Mouse (Mus musculus) erythroblast, adult 5-6 weeks (primary cell): Measurements from ENCODE around the gene Hcar2. TPM values are rescaled to one million over a fixed set of nuclear protein-coding genes. Genes with fewer than 3 reads are reported as not detected.

Experiments used
- ATAC-seq: replicated peaks from 2 replicates; pipeline ENCODE4 v1.8.0; 2016; ENCODE audit warnings: moderate number of reproducible peaks, mild to moderate bottlenecking, moderate TSS enrichment, inconsistent platforms; ENCODE audit not compliant: poor library complexity, low FRiP score, severe bottlenecking
- total RNA-seq, 2 experiments: library from RNA; stranded (forward) in 1 of 2; stranded (reverse) in 1 of 2; fragments of 150-400 nt in 1 of 2; fragments of 200-764, 138-1000 nt in 1 of 2; gene quantifications; 2 replicates each; pipeline versions ENCODE4 v1.2.3 to v1.2.4; 2015 to 2017; ENCODE audit warnings: low replicate concordance in 2 of 2

Hcar2 gene
- total RNA-seq, 2 experiments from 2014 or later, result 1.5 to 3.3 TPM

DNA sequence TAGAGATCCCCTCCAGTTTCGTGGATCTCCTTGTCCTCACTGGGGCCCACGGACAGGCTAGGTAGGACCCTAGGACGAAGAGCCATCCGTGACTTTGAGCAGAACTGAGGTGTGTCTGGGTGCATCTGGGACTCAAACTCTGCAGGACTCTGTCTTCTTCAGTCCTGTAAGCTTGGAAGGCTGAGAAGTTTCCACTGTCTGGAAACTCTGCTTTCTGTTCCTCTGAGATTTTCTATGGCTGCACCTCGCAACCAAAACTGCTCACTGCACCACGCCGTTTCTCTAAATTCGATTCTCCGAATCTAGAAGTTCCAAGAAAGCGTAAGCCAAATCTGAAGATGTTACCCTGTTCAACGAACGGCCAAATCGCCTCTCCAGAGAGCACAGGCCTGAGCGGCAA, 1.4 kb downstream of the Hcar2 start:
- no peak for ATAC-seq

DNA sequence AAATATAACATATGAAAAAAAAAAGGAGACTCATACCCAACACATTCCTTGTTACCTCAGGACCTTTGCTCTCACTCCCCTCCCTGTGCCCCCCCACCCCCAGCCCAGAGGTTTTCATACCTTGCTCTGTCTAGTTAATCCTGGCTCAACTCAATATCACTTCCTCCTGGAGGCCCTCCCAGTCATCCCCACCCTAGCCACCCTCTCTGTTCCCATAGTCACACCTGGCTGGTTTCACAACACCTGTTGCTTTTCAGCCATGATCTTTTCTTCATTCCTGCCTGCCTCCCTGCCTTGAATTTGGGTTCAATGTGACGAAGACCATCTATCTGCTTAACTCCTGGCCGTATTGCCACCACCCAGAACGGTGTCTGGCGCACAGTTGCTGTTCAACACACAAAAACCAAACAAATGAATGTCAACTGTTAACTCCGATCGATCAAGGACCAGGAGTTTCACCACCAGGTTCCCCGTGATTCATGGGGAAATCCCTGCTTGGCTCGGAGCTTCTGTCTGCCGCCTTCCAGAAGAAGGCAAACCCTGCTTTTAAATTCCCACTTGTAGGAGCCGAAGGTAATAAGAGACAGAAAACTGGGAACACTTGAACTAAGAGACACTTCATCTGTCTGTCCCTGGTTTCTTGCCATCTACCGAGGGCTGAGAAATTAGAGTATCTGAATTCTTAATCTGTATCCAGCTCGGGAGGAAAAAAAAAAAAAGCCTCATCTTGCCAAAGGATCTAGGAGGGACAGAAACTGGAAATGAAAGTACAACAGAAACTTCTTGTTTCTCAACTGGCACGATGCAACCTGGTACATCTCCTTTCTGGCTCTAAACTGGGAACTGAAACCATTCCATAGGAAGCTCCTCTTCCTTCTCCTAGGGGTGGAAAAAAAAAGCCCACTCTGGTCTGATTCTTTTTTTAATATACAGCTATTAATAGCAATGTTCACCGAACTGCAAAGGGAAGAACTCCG, 2.6 kb downstream of the Hcar2 start:
- no peak for ATAC-seq

DNA sequence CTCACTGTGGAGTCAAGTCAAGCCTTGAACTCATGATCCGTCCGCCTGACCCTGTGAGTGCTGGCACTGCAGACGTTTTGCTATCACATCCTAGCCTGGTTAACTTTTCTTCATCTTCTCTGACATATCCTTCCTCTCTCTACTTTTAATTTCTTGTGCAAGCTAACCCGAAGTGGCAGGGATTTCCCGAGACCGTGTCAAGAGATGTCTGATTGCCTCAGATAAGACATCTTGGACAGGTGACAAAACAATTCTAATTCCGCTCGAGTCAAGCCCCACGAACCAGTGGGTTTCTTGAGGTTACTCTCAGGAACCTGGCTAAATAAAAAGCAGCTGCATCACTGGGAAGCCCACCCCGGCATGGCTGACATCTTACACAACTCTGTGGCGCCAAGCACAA, 6.5 kb downstream of the Hcar2 start:
- no peak for ATAC-seq

DNA sequence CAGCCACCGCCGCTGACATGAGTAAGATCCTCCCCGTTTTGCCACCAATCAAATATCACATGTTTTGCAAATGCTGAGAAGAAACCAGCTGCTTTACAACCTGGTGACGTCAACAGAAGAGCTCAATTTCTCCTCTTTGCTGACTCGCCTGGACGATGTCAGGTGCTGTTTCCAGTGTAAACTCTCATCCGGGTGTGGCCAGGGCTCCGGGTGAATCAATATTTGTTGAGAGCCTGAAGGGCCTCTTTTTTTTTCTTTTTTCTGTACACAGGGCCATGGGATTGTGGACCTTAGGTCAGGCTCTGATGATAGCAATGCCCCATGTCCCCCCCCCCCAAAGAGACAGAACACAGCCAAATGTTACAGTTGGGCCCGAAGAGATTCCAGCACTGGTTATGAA, 10.8 kb downstream of the Hcar2 start:
- ATAC-seq, result no peak

DNA sequence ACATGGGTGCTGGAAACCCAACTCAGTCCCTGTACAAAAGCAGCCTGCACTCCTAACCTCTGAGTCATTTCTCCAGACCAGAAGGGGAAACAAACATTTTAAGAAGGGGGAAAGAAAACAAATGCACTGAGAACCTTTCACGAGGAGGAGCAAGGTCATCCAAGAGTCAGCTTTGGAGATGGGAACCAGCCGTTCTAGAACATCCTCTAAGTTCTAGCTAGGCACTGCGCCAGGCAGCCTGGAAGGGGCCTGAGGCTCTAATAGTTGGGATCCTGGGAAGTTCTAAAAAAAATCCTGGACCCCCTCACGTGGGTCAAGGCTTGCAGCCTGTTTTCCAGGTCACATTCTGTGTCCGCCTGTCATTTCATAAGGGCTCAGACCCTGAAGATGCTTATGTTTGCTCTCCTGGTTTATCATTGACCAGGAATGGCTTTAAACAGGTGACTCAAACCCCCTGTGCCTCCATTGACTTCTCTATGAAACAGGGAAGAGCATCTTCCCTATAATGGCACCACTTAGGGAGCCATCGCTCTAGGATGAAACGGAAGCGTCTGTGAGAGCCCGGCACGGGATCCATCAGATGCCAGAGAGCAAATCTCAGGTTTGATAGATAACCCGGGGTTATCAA, 11.3 kb downstream of the Hcar2 start:
- no peak for ATAC-seq

DNA sequence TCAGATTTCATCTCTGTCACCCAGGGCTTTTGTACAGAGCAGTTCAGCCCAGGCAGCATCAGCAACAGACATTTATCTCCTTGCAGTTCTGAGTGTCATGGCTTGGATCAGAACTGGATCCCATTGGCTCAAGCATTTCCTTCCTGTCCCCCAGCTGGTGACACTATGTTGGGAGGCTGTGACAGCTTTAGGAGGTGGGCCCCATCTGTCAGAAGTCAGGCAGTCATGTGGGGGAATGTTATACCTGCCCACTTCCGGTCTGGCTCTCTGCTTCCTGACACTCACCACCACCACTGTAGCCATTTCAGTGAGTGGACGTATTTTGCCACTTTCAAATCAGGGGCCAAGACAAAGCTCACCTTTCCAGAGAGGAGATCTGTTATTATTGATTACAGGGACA, 13.9 kb downstream of the Hcar2 start:
- no peak for ATAC-seq

DNA sequence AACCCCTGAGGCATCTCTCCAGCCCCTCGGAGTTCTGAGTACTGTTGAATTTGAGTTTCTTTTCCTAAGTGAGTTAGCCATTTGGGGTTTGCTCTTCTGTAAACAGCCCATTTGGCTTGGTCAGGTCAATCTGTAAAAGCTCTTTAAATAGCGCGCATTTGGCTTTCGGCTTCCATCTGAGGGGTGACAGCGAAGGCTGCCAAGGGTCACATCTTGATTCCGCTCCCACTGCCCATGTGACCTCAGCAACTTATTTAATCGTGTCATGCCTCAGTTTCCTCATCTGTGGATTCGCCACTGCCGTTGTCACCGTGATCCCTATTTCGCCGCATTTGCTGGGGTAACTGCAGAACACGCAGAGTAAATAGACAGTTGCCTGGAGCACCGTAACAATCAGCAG, 21.0 kb downstream of the Hcar2 start:
- ATAC-seq, result no peak

DNA sequence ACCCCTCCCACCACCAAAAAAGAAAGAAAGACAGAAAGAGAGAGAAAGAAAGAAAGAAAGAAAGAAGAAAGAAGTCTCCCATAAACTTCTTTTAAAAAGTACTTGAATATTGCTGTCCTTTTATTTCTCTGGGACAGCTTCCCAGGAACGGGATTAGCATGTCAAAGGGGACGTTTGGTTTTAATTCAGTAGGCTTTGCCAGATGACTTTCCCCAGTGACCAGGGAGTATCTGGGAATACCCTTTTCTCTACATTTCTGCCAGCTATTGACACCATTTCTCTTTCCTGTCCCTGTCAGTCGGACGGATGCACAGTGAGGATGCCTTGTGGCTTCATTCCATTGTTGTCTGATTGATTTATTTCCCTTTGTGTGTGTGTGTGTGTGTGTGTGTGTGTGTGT, 21.5 kb downstream of the Hcar2 start:
- no peak for ATAC-seq

DNA sequence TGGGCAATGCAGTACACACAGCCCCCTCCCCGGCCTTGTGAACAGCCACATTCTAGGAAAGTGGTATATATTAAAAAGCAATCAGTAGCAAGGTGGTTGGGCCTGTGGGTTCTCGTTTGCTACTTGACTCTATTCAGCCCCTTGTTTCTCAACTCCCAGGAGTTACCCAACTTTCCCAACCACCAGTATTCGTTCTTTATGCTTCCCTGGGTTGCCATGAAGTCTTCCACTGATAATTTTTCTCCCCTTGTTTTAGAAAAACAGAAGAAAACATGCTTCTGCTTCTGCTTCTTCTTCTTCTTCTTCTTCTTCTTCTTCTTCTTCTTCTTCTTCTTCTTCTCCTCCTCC, 22.4 kb downstream of the Hcar2 start:
- ATAC-seq, result no peak

DNA sequence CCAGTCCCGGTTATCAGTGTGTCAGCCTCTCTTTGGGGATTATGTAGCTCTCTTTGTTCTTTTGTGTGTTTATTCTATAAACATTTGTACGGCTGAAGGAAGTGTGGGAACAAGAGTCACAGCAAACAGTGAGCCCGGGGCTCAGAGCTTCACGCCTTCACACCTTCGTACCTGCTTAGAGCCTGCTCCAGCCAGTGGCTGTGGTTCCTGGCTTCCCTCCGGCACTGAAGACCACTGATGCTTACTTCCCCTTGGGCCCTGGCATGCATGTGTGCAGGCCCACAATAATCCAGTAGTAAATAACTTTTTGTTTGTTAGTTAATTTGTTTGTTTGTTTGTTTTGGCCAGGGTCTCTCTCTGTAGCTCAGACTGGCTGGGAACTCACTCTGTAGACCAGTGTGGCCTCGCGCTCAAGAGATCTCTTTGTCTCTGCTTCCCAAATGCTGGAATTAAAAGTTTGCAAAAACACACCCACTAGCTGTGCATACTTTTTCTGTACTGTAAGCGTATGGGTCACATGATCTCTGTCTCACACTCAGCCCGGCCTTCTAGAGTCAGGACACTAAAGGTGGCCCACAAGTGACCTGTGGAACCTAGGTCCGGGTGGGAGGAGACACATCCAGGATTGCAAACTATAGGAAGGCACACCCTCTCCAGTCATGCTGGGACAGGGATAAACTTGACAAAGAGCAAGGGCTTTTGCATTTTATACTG, 22.9 kb downstream of the Hcar2 start:
- no peak for ATAC-seq

DNA sequence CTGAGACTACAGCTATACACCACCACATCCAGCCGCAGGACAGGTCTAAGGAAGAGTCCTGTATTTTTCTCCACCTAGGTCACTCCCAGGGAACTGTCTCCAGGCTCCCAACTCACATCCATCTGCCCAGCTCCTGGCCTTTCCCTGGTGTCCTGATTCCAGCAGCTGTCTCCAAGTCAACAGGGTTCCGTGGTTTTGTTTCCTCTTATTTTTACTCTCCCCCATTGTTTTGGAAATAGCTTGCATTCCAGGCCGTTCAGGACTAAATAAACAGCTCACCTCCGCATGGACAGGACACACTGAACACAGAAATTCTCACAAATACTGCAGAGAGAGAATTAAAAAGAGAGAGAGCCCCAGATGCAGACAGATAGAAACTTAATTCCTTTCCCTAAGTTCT, 27.9 kb downstream of the Hcar2 start:
- no peak for ATAC-seq

DNA sequence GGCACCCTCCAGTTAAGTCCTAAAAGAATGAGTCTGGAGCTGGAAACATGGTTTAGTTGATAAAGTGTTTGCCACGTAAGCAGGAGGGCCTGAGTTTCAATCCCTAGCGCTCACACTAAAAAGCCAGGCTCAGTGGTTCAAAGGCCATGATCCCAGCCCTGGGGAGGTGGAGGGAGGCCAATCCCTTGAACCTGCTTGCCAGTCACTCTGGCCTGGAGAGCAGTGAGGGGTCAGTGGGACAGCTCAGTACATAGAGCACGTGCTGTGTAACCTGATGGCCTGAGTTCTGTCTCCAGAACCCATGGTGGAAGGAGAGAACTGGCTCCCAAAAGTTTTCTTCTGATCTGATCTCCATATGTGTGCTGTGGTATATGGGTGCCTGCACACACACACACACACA, 30.5 kb downstream of the Hcar2 start:
- ATAC-seq, result no peak

DNA sequence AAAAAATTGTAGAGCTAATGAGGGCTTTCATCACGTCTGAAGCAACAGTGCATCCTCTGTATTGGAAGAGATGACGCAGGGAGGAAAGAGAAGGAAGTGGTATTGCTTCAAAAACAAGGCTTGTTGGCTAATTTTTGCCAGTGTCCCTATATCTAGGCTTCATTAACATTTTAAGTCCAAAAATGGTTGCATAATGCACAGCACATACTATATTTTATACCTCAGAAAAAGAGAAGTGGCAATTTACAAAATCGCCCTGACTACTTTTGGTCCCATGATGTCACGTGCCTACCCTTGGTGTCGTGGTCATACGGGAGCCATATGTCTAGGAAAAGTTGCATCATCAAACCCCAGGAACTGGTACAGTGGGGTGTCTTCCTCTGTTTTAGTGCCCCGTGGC, 33.0 kb downstream of the Hcar2 start:
- ATAC-seq, result no peak

DNA sequence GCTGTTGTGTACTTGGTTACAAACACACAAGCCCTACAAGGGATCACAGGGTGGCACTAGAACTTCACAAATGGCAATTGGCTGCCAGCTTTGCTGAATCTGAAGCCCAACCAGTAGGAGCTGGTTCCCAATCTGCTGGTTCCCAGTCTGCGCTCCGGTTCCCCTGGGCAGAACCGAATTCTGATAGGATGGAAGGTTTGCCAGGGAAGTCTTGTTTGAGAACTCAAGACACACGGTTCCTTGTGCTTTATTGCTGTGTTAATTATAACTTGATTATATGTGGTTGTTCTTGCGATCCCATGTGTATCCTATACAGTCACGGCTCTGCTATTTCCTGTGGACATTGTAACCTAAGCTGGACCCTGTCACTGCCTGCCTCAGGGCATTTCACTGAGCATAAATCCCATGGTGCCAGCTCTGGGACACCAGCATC, 37.6 kb downstream of the Hcar2 start:
- ATAC-seq, result no peak

DNA sequence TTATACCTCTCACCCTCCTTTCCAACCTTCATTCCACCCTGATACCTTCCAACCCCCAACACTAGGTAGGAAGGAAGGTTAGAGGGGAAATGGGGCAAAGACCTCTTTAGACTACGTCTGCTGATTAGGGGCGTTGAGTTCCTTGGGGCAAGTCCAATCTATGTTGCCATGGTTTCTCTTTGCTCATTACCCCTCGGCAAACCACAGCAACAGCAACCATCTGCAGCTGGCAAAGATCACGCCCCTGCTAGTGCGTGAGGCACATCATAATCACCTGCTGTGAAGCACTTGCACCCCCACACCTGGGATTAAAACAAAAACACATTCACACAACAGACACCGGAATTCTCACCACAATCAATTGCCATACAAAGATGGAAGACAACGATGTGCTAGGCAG, 42.6 kb downstream of the Hcar2 start:
- no peak for ATAC-seq

DNA sequence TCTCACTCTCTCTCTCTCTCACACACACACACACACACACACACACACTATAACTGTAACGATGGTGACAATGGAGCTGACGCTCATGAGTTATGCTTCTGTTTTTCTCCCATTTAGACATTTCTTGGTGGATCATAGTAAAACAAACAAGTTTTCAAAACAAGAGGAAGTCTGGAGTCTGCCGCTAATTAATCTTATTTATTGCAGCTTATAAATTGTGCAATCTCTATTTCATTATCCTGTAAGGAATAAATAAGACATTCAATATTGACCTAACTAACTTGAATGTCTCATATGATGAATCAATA, 44.1 kb downstream of the Hcar2 start:
- ATAC-seq, result no peak

DNA sequence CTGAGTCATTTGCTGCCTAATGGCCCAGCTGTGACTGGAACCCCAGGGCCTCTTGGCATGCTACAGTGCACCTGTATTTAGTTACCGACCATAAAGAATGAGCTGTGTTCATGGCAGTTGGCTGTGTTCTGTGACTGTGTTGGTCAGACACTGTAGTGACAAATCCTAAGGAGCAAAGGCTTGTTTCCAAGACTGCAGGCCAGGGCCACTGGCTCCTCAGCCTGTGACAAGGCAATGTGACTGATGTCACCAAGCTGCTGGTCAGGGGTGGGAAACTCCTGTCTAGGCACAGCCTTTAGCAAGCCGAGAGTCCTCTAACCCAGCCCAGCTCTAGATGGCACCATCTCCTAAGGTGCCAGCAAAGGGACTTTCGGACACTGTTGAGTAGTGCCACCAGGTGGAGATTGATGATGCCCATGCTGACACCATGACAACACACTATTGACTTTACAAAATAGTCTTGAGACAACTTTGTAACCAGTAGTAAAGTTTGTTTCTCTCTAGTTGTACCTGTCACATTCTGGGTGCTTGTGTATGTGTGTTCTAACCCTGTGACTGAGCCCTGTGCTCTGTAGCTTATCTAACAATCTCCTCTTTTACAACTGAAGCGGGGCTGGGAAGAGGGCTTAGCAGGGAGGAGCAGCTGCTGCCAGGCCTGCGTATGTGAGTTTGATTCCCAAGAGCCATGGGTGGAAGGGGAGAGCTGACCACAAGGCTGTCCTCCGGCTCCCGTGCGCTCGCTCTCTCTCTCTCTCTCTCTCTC, 44.6 kb downstream of the Hcar2 start:
- no peak for ATAC-seq

DNA sequence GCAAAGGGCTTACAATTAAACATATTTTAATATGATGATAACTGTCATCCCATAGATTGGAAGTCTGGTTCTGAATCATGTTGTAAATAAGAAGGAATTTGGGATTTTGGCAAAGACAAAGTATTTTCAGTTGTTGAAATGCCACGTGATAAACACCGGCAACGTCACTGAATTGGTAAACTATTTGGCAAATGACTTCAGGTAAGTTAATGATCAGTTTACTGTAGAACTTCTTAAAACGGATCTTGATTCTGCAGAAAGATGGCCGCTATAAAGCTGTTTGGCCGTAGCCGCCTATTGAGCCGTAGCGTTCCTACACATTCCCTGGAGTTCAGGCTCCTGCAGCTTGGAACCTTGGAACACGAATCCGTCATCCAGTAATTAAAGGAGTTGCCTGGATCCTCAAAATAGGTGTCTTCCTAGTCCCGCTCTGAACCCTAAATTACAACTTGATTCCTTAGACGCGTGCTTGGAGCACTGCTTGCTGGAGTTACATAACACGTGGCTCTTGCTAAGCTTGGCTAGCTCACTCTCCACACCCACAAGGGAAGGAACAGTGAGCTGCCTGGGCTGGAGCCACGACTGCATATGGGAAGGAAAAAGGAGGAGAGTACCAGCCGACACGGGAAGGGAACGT, 46.2 kb downstream of the Hcar2 start:
- no peak for ATAC-seq

DNA sequence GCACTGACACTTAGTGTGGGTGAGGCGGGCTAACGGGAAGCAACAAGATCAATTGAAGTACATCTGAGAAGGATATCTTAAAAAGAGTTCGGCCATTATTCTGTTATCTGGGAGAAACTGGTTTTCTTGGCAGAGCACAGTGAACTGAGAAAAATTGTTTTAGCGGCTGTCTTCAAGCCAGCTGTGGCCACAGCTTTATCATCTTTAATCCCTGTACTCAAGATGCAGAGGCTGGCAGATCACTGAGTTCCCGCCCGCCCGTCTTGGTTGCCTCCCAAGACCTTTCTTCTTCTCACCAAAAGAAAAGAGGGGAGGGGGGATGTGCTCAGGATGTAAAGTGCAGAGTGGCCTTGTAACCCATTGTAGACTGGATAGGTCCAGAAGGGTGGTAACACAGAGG, 48.4 kb downstream of the Hcar2 start:
- ATAC-seq, result no peak
